Mouse (Mus musculus) liver, postnatal 0 days (tissue): ENCODE measurements around the gene 2010111I01Rik. TPM values are rescaled to one million over a fixed set of nuclear protein-coding genes. Genes with fewer than 3 reads are reported as not detected.
A peak's percentile ranks its signal among the peaks of the same experiment; 100 is the strongest.

Experiments
- ATAC-seq: fragments of 200-750 bp; cut with Nextera tagmentation; 2 replicates; pipeline ENCODE4 v1.8.0; 2017; ENCODE audit warnings: mild to moderate bottlenecking, moderate library complexity
- DNase-seq: peaks from one replicate; pipeline ENCODE4 v3.0.0-alpha.2; 2016
- H3K27ac ChIP-seq: fragments of 300-500 bp; sonication (generic); 2 replicates; pipeline ENCODE4 v1.5.1; 2014; ENCODE audit warnings: antibody characterized with exemption, moderate library complexity, mild to moderate bottlenecking, low read depth
- H3K27me3 ChIP-seq: fragments of 300-500 bp; sonication (generic); 2 replicates; pipeline ENCODE4 v1.6.1; 2014; ENCODE audit warnings: low read length, control low read depth, mixed read lengths; ENCODE audit not compliant: insufficient read depth
- H3K36me3 ChIP-seq: fragments of 300-500 bp; sonication (generic); replicated peaks from 2 replicates; pipeline ENCODE4 v1.6.1; 2014; ENCODE audit warnings: mild to moderate bottlenecking, control low read depth, low read length, moderate library complexity, mixed read lengths; ENCODE audit not compliant: insufficient read depth
- H3K4me1 ChIP-seq: fragments of 300-500 bp; sonication (generic); 2 replicates; pipeline ENCODE4 v1.6.1; 2014; ENCODE audit warnings: antibody characterized with exemption, mild to moderate bottlenecking, control low read depth; ENCODE audit not compliant: insufficient read depth
- H3K4me2 ChIP-seq: fragments of 300-500 bp; sonication (generic); 2 replicates; pipeline ENCODE4 v1.6.1; 2014; ENCODE audit warnings: low read depth, mild to moderate bottlenecking, low read length, moderate library complexity, mixed read lengths
- H3K4me3 ChIP-seq: fragments of 300-500 bp; sonication (generic); 2 replicates; pipeline ENCODE4 v1.5.1; 2014; ENCODE audit warnings: low read depth, low read length
- H3K9ac ChIP-seq: fragments of 300-500 bp; sonication (generic); replicated peaks from 2 replicates; pipeline ENCODE4 v1.6.1; 2014; ENCODE audit warnings: mild to moderate bottlenecking, moderate library complexity
- H3K9me3 ChIP-seq: fragments of 300-500 bp; sonication (generic); 2 replicates; pipeline ENCODE4 v1.6.1; 2016; ENCODE audit warnings: mild to moderate bottlenecking, control low read depth, low read length, mixed read lengths
- CTCF ChIP-seq: sonication (generic); IDR thresholded peaks from 2 replicates; pipeline ENCODE4 v1.5.1; 2016; ENCODE audit warnings: antibody characterized with exemption, low read depth
- EP300 ChIP-seq: IDR thresholded peaks from 2 replicates; pipeline ENCODE4 v1.6.1; 2016; ENCODE audit warnings: antibody characterized with exemption, low read depth, mild to moderate bottlenecking
- WGBS: fragments of 180-500 bp; shearing (Covaris S2); extraction: QIAGEN DNeasy Blood & Tissue Kit; methylation state at CpG from one replicate; pipeline ENCODE4 v1.1.7; 2014; ENCODE audit not compliant: insufficient replicate concordance; 5-methylcytosine and 5-hydroxymethylcytosine counted together
- polyA plus RNA-seq: library from polyadenylated mRNA; unstranded; fragments of >200 nt; fragmentation: Nextera tagmentation; extraction: Ambion mirVana; gene quantifications from 2 replicates; pipeline ENCODE4 v1.2.1, GENCODE M21; 2015

The 2010111I01Rik gene
- polyA plus RNA-seq, 1 experiment from 2014 or later: 22.9 TPM

GRCm38 (mm10) chr13:63038871-63039270 is 74.2 kb downstream of the 2010111I01Rik start:
- H3K4me3 ChIP-seq: no peak overlapping the region
- no peak overlapping the region for H3K27ac ChIP-seq
- 71% methylated on average over 1 of the region's 1 CpGs for WGBS
- no peak overlapping the region for H3K9ac ChIP-seq
- H3K4me2 ChIP-seq: no peak overlapping the region
- H3K4me1 ChIP-seq: no peaks in the 10 kb centered on the region
- no peaks in the 10 kb centered on the region for H3K36me3 ChIP-seq
- H3K27me3 ChIP-seq: no peaks in the 10 kb centered on the region
- DNase-seq (no peak), ATAC-seq (no peak)
- no peak for TF ChIP-seq EP300
- TF ChIP-seq CTCF: no peak
- no peaks in the 10 kb centered on the region for H3K9me3 ChIP-seq

- Histone ChIP-seq H3K9me3 (no peaks in the 10 kb centered on the region), H3K27ac (no peak overlapping the region), H3K27me3 (no peaks in the 10 kb centered on the region), H3K36me3 (no peaks in the 10 kb centered on the region), H3K4me3 (no peak overlapping the region), H3K4me1 (no peaks in the 10 kb centered on the region), H3K9ac (no peak overlapping the region), H3K4me2 (no peak overlapping the region)
- TF ChIP-seq EP300 (no peak), CTCF (no peak)
- WGBS: 27% methylated on average over 6 of the region's 6 CpGs
- no peak for ATAC-seq
- DNase-seq: no peak
These were observed 74.6 kb downstream of the 2010111I01Rik start for GRCm38 (mm10) chr13:63039326-63039725.

GRCm38 (mm10) chr13:63039848-63040247 is 75.2 kb downstream of the 2010111I01Rik start:
- no peak overlapping the region for H3K27ac ChIP-seq
- H3K27me3 ChIP-seq: no peaks in the 10 kb centered on the region
- WGBS: 80% methylated on average over 2 of the region's 2 CpGs
- no peak for TF ChIP-seq CTCF
- no peak for TF ChIP-seq EP300
- no peak overlapping the region for H3K9ac ChIP-seq
- no peaks in the 10 kb centered on the region for H3K9me3 ChIP-seq
- H3K4me2 ChIP-seq: no peak overlapping the region
- H3K4me3 ChIP-seq: no peak overlapping the region
- no peaks in the 10 kb centered on the region for H3K36me3 ChIP-seq
- no peak for DNase-seq
- ATAC-seq: no peak
- H3K4me1 ChIP-seq: no peaks in the 10 kb centered on the region

DNA sequence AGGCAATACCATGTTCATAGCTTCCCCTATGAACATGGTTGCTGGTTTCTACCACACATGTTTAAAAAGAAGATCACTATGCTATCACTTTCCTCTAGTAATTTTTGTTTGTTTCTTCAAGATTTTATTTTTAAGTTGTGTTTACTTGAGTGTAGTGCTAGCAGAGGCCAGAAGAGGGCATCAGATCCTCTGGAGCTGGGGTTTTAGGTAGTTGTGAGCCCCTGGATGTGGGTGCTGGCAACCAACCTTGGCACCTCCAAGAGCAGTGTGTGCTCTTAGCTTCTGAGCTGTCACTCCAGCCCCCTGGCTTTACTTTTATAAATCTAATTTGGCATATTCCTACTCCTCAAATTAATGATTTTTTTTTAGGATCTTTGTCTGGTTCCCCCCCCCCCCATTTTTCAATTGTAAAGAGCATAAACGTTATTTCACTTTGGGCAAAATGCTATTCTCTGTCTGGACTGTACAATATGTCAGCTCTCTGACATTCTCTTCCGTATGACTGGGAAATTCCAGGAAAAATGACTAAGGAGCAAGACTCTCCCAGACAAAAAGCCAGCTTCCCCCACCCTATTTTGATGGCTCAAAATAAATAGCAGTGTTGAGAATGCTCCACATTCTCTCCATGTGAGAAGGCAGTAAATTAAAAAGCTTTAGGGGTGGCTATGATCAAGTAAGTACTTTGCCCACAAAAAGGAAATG is 81.0 kb downstream of the 2010111I01Rik start:
- no peak overlapping the region for H3K4me3 ChIP-seq
- H3K9me3 ChIP-seq: no peaks in the 10 kb centered on the region
- ATAC-seq (no peak), DNase-seq (no peak)
- 64% methylated on average over 2 of the region's 2 CpGs for WGBS
- no peaks in the 10 kb centered on the region for H3K36me3 ChIP-seq
- H3K9ac ChIP-seq: no peak overlapping the region
- no peaks in the 10 kb centered on the region for H3K4me1 ChIP-seq
- H3K4me2 ChIP-seq: no peak overlapping the region
- H3K27me3 ChIP-seq: no peaks in the 10 kb centered on the region
- TF ChIP-seq CTCF (peak; percentile 23; the same call in 1 of the 2 replicates), EP300 (no peak)
- H3K27ac ChIP-seq: no peak overlapping the region

GRCm38 (mm10) chr13:63046206-63047020 is 81.7 kb downstream of the 2010111I01Rik start:
- Histone ChIP-seq H3K4me3 (no peak overlapping the region), H3K27ac (no peak overlapping the region), H3K9ac (no peak overlapping the region), H3K36me3 (no peaks in the 10 kb centered on the region), H3K4me2 (no peak overlapping the region), H3K9me3 (no peaks in the 10 kb centered on the region), H3K27me3 (no peaks in the 10 kb centered on the region), H3K4me1 (no peaks in the 10 kb centered on the region)
- ATAC-seq (peak; percentile 61; the same call in 1 of the 2 replicates), DNase-seq (peak; percentile 67)
- TF ChIP-seq EP300 (no peak), CTCF (peak; percentile 76)
- 46% methylated on average over 7 of the region's 7 CpGs for WGBS

GRCm38 (mm10) chr13:63063706-63064105 is 99.0 kb downstream of the 2010111I01Rik start:
- DNase-seq: no peak
- peak; percentile 83 for ATAC-seq
- Histone ChIP-seq H3K27me3 (no peaks in the 10 kb centered on the region), H3K4me2 (no peak overlapping the region), H3K4me3 (no peak overlapping the region), H3K9ac (no peak overlapping the region), H3K9me3 (no peaks in the 10 kb centered on the region), H3K36me3 (no peaks in the 10 kb centered on the region), H3K4me1 (no peaks in the 10 kb centered on the region), H3K27ac (no peak overlapping the region)
- TF ChIP-seq EP300 (no peak), CTCF (no peak)
- WGBS: 19% methylated on average over 1 of the region's 1 CpGs
